Mouse (Mus musculus) G1E (cell line): ENCODE measurements at regions not wholly inside any gene's neighbourhood (a gene's known extent, or its start where the extent isn't known, plus 50 kb on each side); places are given as distances from the start of the nearest gene placed in this dataset.

ENCODE experiments used
- ATAC-seq: 2 replicates; pipeline ENCODE4 v1.8.0; 2016; ENCODE audit warnings: mild to moderate bottlenecking; ENCODE audit not compliant: insufficient number of reproducible peaks, poor library complexity, low FRiP score, severe bottlenecking; ENCODE audit errors: extremely low read depth
- DNase-seq: peaks from one replicate; pipeline ENCODE4 v3.0.0; 2012; ENCODE audit warnings: low spot score
- H3K27me3 ChIP-seq: 2 replicates; pipeline ENCODE4 v1.6.1; 2012; ENCODE audit warnings: mild to moderate bottlenecking, low read length, inconsistent platforms; ENCODE audit not compliant: insufficient read depth
- H3K36me3 ChIP-seq: replicated peaks from 2 replicates; pipeline ENCODE3; 2012; ENCODE audit warnings: mild to moderate bottlenecking, inconsistent platforms
- H3K4me1 ChIP-seq: 2 replicates; pipeline ENCODE4 v1.6.1; 2012; ENCODE audit warnings: low read depth, low read length, inconsistent platforms, mixed read lengths; ENCODE audit not compliant: insufficient read depth
- H3K4me3 ChIP-seq: 2 replicates; pipeline ENCODE4 v1.5.1; 2012; ENCODE audit warnings: low read depth, mild to moderate bottlenecking, inconsistent platforms, low read length, moderate library complexity, mixed read lengths
- H3K9me3 ChIP-seq: replicated peaks from 2 replicates; pipeline ENCODE4 v1.6.1; 2012; ENCODE audit warnings: inconsistent platforms
- CTCF ChIP-seq: IDR thresholded peaks from 2 replicates; pipeline ENCODE4 v1.5.1; 2012; ENCODE audit warnings: low read depth, low read length, inconsistent platforms, mixed read lengths
- GATA1 ChIP-seq: IDR thresholded peaks from 2 replicates; pipeline ENCODE4 v1.6.1; 2012; ENCODE audit warnings: borderline replicate concordance, low read length, inconsistent platforms, mixed read lengths
- GATA2 ChIP-seq: IDR thresholded peaks from 2 replicates; pipeline ENCODE4 v1.6.1; 2012; ENCODE audit warnings: low read depth, low read length, inconsistent platforms, borderline replicate concordance
- POLR2AphosphoS5 ChIP-seq: IDR thresholded peaks from 2 replicates; pipeline ENCODE4 v1.6.1; 2012; ENCODE audit warnings: low read depth, low read length, inconsistent platforms; ENCODE audit not compliant: insufficient replicate concordance
- TAL1 ChIP-seq: conservative IDR thresholded peaks from 2 replicates; pipeline ENCODE4 v1.6.1; 2012; ENCODE audit warnings: low read depth, low read length, inconsistent platforms, mixed read lengths

GRCm38 (mm10) chr14:99504909-99505308, 206.4 kb downstream of the Klf5 start:
- H3K4me1 ChIP-seq: no peaks in the 10 kb centered on the region
- no peaks in the 10 kb centered on the region for H3K27me3 ChIP-seq
- peaks cover 8% of the 10 kb centered on the region for H3K9me3 ChIP-seq
- DNase-seq (no peak), ATAC-seq (no peak)
- H3K36me3 ChIP-seq: no peaks in the 10 kb centered on the region
- no peak for TF ChIP-seq POLR2AphosphoS5
- no peak for TF ChIP-seq TAL1
- no peak for TF ChIP-seq CTCF
- TF ChIP-seq GATA2: no peak
- TF ChIP-seq GATA1: no peak
- no peak overlapping the region for H3K4me3 ChIP-seq

- H3K4me1 ChIP-seq: no peaks in the 10 kb centered on the region
- DNase-seq: no peak
- H3K27me3 ChIP-seq: no peaks in the 10 kb centered on the region
Measured at GRCm38 (mm10) chr14:99509696-99510536, 211.4 kb downstream of the Klf5 start.

GRCm38 (mm10) chr14:99515474-99515873, 217.0 kb downstream of the Klf5 start:
- Histone ChIP-seq H3K4me3 (no peak overlapping the region), H3K27me3 (no peaks in the 10 kb centered on the region), H3K9me3 (peaks cover 49% of the 10 kb centered on the region), H3K36me3 (no peaks in the 10 kb centered on the region), H3K4me1 (no peaks in the 10 kb centered on the region)
- ATAC-seq (no peak), DNase-seq (no peak)
- no peak for TF ChIP-seq TAL1
- no peak for TF ChIP-seq POLR2AphosphoS5
- no peak for TF ChIP-seq CTCF
- no peak for TF ChIP-seq GATA1
- TF ChIP-seq GATA2: no peak

More at GRCm38 (mm10) chr14:99509696-99510536, 211.4 kb downstream of the Klf5 start:
- no peak for ATAC-seq
- Histone ChIP-seq H3K9me3 (peaks cover 17% of the 10 kb centered on the region), H3K4me3 (no peak overlapping the region), H3K36me3 (no peaks in the 10 kb centered on the region)
- TF ChIP-seq POLR2AphosphoS5 (no peak), GATA2 (no peak)

- ATAC-seq (no peak), DNase-seq (no peak)
- TF ChIP-seq TAL1 (no peak), CTCF (no peak), GATA2 (no peak), GATA1 (no peak), POLR2AphosphoS5 (no peak)
- Histone ChIP-seq H3K4me1 (no peaks in the 10 kb centered on the region), H3K36me3 (no peaks in the 10 kb centered on the region), H3K4me3 (no peak overlapping the region), H3K9me3 (peaks cover 57% of the 10 kb centered on the region), H3K27me3 (no peaks in the 10 kb centered on the region)
Measured at GRCm38 (mm10) chr14:99516703-99517102, 218.2 kb downstream of the Klf5 start.

GRCm38 (mm10) chr14:99520343-99520742, 221.9 kb downstream of the Klf5 start:
- ATAC-seq (no peak), DNase-seq (no peak)
- no peak for TF ChIP-seq TAL1
- no peak for TF ChIP-seq POLR2AphosphoS5
- no peak for TF ChIP-seq GATA2
- no peak for TF ChIP-seq CTCF
- no peak for TF ChIP-seq GATA1
- Histone ChIP-seq H3K36me3 (no peaks in the 10 kb centered on the region), H3K9me3 (peaks cover 47% of the 10 kb centered on the region), H3K27me3 (no peaks in the 10 kb centered on the region), H3K4me1 (no peaks in the 10 kb centered on the region), H3K4me3 (no peak overlapping the region)

DNA sequence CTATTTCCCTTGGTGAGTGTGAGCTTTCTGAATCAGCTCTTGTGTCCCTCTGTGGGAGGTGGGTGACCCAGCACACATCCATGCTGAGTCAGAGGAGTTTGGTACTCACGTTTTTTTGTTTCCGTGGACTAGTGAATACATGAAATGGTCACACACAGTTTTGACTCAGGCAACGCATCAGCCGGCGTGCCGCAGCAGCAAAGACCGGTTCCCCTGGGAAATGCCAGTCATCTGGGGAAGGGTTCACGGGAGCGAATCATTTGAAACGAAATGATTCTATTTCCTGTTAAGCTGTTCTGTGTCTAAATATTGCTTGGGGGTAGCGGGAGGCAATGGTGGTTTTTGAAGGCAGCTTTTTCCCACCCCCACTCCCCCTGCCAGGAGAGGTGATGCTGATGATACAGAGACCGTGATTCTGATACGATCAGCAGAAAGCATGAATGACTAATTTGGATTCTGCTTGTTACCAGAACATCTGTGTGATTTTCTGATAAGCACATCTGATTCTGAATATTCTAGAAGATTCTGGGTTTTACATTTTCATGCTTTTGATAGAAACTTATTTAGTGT, 223.5 kb downstream of the Klf5 start:
- ATAC-seq: no peak
- Histone ChIP-seq H3K27me3 (no peaks in the 10 kb centered on the region), H3K36me3 (no peaks in the 10 kb centered on the region), H3K4me3 (no peak overlapping the region), H3K9me3 (peaks cover 46% of the 10 kb centered on the region), H3K4me1 (no peaks in the 10 kb centered on the region)
- no peak for TF ChIP-seq TAL1
- TF ChIP-seq CTCF: no peak
- no peak for TF ChIP-seq GATA2
- TF ChIP-seq GATA1: no peak
- no peak for TF ChIP-seq POLR2AphosphoS5
- DNase-seq: no peak
